35 mouse cellular contexts compared by ENCODE assay signal in genomic region chr1:161057164-161057563, GRCm38 (mm10).
"Had no signal": no experiment of that assay in that cellular context is flagged by ENCODE, and none has a peak within 500 bp of the region (broad histone marks: within the 10 kb centered on the region; RNA-seq: fewer than 3 reads in every experiment).

No protein-coding gene starts in this region.

- H3K27ac ChIP-seq: heart, embryonic 10.5 days; heart, embryonic 13.5 days; heart, embryonic 15.5 days; hindbrain, embryonic 10.5 days; hindbrain, embryonic 12.5 days; hindbrain, embryonic 13.5 days; hindbrain, embryonic 14.5 days; hindbrain, embryonic 15.5 days; hindbrain, postnatal 0 days; intestine, embryonic 15.5 days; kidney, embryonic 15.5 days; kidney, postnatal 0 days; layer of hippocampus, adult 2 months; left cerebral cortex, adult 2 months had no signal

- H3K36me3 ChIP-seq: intestine, embryonic 15.5 days had no signal

- H3K4me1 ChIP-seq: heart, embryonic 10.5 days; heart, embryonic 12.5 days; heart, embryonic 13.5 days; heart, embryonic 15.5 days; hindbrain, embryonic 10.5 days; hindbrain, embryonic 12.5 days; hindbrain, embryonic 13.5 days; hindbrain, embryonic 15.5 days; intestine, embryonic 15.5 days; kidney, embryonic 15.5 days had no signal

- H3K27me3 ChIP-seq: heart, embryonic 12.5 days; heart, embryonic 13.5 days; heart, embryonic 15.5 days; hindbrain, embryonic 12.5 days; hindbrain, embryonic 13.5 days; hindbrain, embryonic 15.5 days; intestine, embryonic 15.5 days; kidney, embryonic 15.5 days had no signal

- H3K4me2 ChIP-seq: heart, embryonic 11.5 days; heart, embryonic 12.5 days; heart, embryonic 13.5 days; heart, embryonic 15.5 days; hindbrain, embryonic 12.5 days; hindbrain, embryonic 13.5 days; hindbrain, embryonic 14.5 days; hindbrain, embryonic 15.5 days; intestine, embryonic 15.5 days; kidney, embryonic 15.5 days had no signal

- ATAC-seq: hindbrain, embryonic 16.5 days; hindbrain, postnatal 0 days; inflammation-experienced regulatory T-cells, adult 6 months; intestine, embryonic 15.5 days; intestine, embryonic 16.5 days had no signal

- DNase-seq: heart, postnatal 10 days; heart, postnatal 14 days; heart, postnatal 36 days; heart, postnatal 4 days; kidney, adult 11 months; kidney, adult 18-20 months; kidney, adult 2 months; kidney, adult 8-10 months; kidney, adult 9 months; kidney, postnatal 10 days; kidney, postnatal 14 days; kidney, postnatal 25 days; kidney, postnatal 36 days; kidney, postnatal 4 days; layer of hippocampus, adult 9-11 months; layer of hippocampus, postnatal 36 days had no signal

- H3K9me3 ChIP-seq: heart, embryonic 10.5 days; heart, embryonic 12.5 days; heart, embryonic 13.5 days; heart, embryonic 15.5 days; hindbrain, embryonic 10.5 days; hindbrain, embryonic 12.5 days; hindbrain, embryonic 13.5 days; hindbrain, embryonic 15.5 days; intestine, embryonic 15.5 days; kidney, embryonic 15.5 days had no signal

- H3K4me3 ChIP-seq: heart, embryonic 10.5 days; heart, embryonic 12.5 days; heart, embryonic 13.5 days; heart, embryonic 15.5 days; hindbrain, embryonic 10.5 days; hindbrain, embryonic 12.5 days; hindbrain, embryonic 13.5 days; hindbrain, embryonic 15.5 days; intestine, embryonic 15.5 days; kidney, embryonic 15.5 days; layer of hippocampus, adult 2 months; left cerebral cortex, adult 2 months had no signal

- H3K9ac ChIP-seq: heart, embryonic 12.5 days; heart, embryonic 13.5 days; heart, embryonic 15.5 days; hindbrain, embryonic 12.5 days; hindbrain, embryonic 13.5 days; hindbrain, embryonic 14.5 days; hindbrain, embryonic 15.5 days; intestine, embryonic 15.5 days; kidney, embryonic 15.5 days had no signal
